Mouse (Mus musculus) CH12.LX (cell line): ENCODE measurements around the gene Smurf2. TPM values are rescaled to one million over a fixed set of nuclear protein-coding genes. Genes with fewer than 3 reads are reported as not detected.

Source experiments
- DNase-seq: peaks from one replicate; pipeline ENCODE4 v3.0.0-alpha.2; 2013; ENCODE audit errors: extremely low read depth
- H3K27ac ChIP-seq: 2 replicates; pipeline ENCODE4 v1.5.1; 2012; ENCODE audit warnings: low read depth, mild to moderate bottlenecking, control low read depth, moderate library complexity; ENCODE audit not compliant: insufficient read depth
- H3K27me3 ChIP-seq: replicated peaks from 2 replicates; pipeline ENCODE3; 2012; ENCODE audit warnings: inconsistent platforms
- H3K36me3 ChIP-seq, 2 experiments: replicated peaks in 1 of 2; 2 replicates each; pipeline versions ENCODE3 to v1.6.1; 2012; ENCODE audit warnings: inconsistent platforms in 1 of 2, low read length in 1 of 2, mild to moderate bottlenecking in 1 of 2, mixed read lengths in 1 of 2, moderate library complexity in 1 of 2; ENCODE audit not compliant: control insufficient read depth in 1 of 2, insufficient read depth in 1 of 2
- H3K4me1 ChIP-seq, 2 experiments: 2 replicates each; pipeline ENCODE4 v1.6.1; 2012; ENCODE audit warnings: inconsistent platforms in 1 of 2, moderate library complexity in 1 of 2; ENCODE audit not compliant: insufficient read depth in 2 of 2, control insufficient read depth in 1 of 2
- H3K4me2 ChIP-seq: 2 replicates; pipeline ENCODE4 v1.6.1; 2012; ENCODE audit warnings: low read depth, mild to moderate bottlenecking, control low read depth; ENCODE audit not compliant: poor library complexity, insufficient read depth, severe bottlenecking
- H3K4me3 ChIP-seq, 3 experiments: fragments of 150-350 bp in 1 of 3; sonication (generic) in 1 of 3; replicated peaks in 1 of 3; 2 replicates each; pipeline versions ENCODE3 to v1.5.1; 2011 to 2012; ENCODE audit warnings: low read depth in 2 of 3, low read length in 2 of 3, mild to moderate bottlenecking in 2 of 3, moderate library complexity in 2 of 3, control low read depth in 1 of 3, improper control_type of control experiment in 1 of 3, inconsistent platforms in 1 of 3, mixed read lengths in 1 of 3; ENCODE audit not compliant: poor library complexity in 1 of 3
- H3K79me2 ChIP-seq: replicated peaks from 2 replicates; pipeline ENCODE4 v1.6.1; 2012; ENCODE audit warnings: mild to moderate bottlenecking, moderate library complexity; ENCODE audit not compliant: control insufficient read depth, poor library complexity, insufficient read depth, severe bottlenecking; ENCODE audit errors: extremely low read depth
- H3K9ac ChIP-seq: 2 replicates; pipeline ENCODE4 v1.6.1; 2012; ENCODE audit warnings: low read depth, mild to moderate bottlenecking, control low read depth, moderate library complexity; ENCODE audit not compliant: insufficient read depth
- H3K9me3 ChIP-seq: replicated peaks from 2 replicates; pipeline ENCODE3; 2012; ENCODE audit warnings: low read length, inconsistent platforms, mixed read lengths
- CHD1 ChIP-seq: IDR thresholded peaks from 2 replicates; pipeline ENCODE4 v1.6.1; 2012; ENCODE audit warnings: low read depth, low read length, improper control_type of control experiment, inconsistent platforms
- CHD2 ChIP-seq: IDR thresholded peaks from 2 replicates; pipeline ENCODE4 v1.6.1; 2011; ENCODE audit warnings: low read length, improper control_type of control experiment
- ELF1 ChIP-seq: IDR thresholded peaks from 2 replicates; pipeline ENCODE4 v1.6.1; 2014; ENCODE audit warnings: low read depth, mild to moderate bottlenecking, inconsistent platforms, low read length, improper control_type of control experiment
- ETS1 ChIP-seq: conservative IDR thresholded peaks from 2 replicates; pipeline ENCODE4 v1.6.1; 2012; ENCODE audit warnings: low read depth, mild to moderate bottlenecking, inconsistent platforms, low read length, improper control_type of control experiment, moderate library complexity
- GABPA ChIP-seq: IDR thresholded peaks from 2 replicates; pipeline ENCODE4 v1.6.1; 2012; ENCODE audit warnings: low read depth, low read length, improper control_type of control experiment, inconsistent platforms; ENCODE audit not compliant: insufficient replicate concordance
- HCFC1 ChIP-seq: IDR thresholded peaks from 2 replicates; pipeline ENCODE4 v1.6.1; 2012; ENCODE audit warnings: low read depth, mild to moderate bottlenecking, inconsistent platforms, low read length, improper control_type of control experiment
- KAT2A ChIP-seq: IDR thresholded peaks from 2 replicates; pipeline ENCODE4 v1.6.1; 2012; ENCODE audit warnings: low read length, improper control_type of control experiment, inconsistent platforms; ENCODE audit not compliant: insufficient replicate concordance
- MAFK ChIP-seq: IDR thresholded peaks from 2 replicates; pipeline ENCODE4 v1.6.1; 2011; ENCODE audit warnings: low read length, improper control_type of control experiment; ENCODE audit not compliant: insufficient replicate concordance
- MAX ChIP-seq: IDR thresholded peaks from 2 replicates; pipeline ENCODE4 v1.6.1; 2011; ENCODE audit warnings: low read length, improper control_type of control experiment
- MYC ChIP-seq: IDR thresholded peaks from 2 replicates; pipeline ENCODE4 v1.6.1; 2011; ENCODE audit warnings: low read depth, mild to moderate bottlenecking, improper control_type of control experiment, low read length
- NELFE ChIP-seq: IDR thresholded peaks from 2 replicates; pipeline ENCODE4 v1.6.1; 2011; ENCODE audit warnings: low read depth, low read length, improper control_type of control experiment
- NRF1 ChIP-seq: IDR thresholded peaks from 2 replicates; pipeline ENCODE4 v1.6.1; 2014; ENCODE audit warnings: low read depth, mild to moderate bottlenecking, inconsistent platforms, low read length, improper control_type of control experiment, moderate library complexity
- RAD21 ChIP-seq: IDR thresholded peaks from 2 replicates; pipeline ENCODE4 v1.6.1; 2011; ENCODE audit warnings: low read depth, mild to moderate bottlenecking, low read length, improper control_type of control experiment, moderate library complexity
- RCOR1 ChIP-seq: conservative IDR thresholded peaks from 2 replicates; pipeline ENCODE4 v1.6.1; 2012; ENCODE audit warnings: low read depth, mild to moderate bottlenecking, inconsistent platforms, low read length, improper control_type of control experiment
- SIN3A ChIP-seq: IDR thresholded peaks from 2 replicates; pipeline ENCODE4 v1.6.1; 2012; ENCODE audit warnings: low read length, improper control_type of control experiment, inconsistent platforms
- SMC3 ChIP-seq: IDR thresholded peaks from 2 replicates; pipeline ENCODE4 v1.6.1; 2011; ENCODE audit warnings: low read depth, low read length, improper control_type of control experiment
- UBTF ChIP-seq: IDR thresholded peaks from 2 replicates; pipeline ENCODE4 v1.6.1; 2012; ENCODE audit warnings: low read depth, mild to moderate bottlenecking, inconsistent platforms, low read length, improper control_type of control experiment, moderate library complexity
- USF2 ChIP-seq: conservative IDR thresholded peaks from 2 replicates; pipeline ENCODE4 v1.6.1; 2011; ENCODE audit warnings: low read depth, low read length, improper control_type of control experiment
- ZC3H11A ChIP-seq: IDR thresholded peaks from 2 replicates; pipeline ENCODE4 v1.6.1; 2012; ENCODE audit warnings: low read depth, mild to moderate bottlenecking, inconsistent platforms, low read length, improper control_type of control experiment
- ZKSCAN1 ChIP-seq: IDR thresholded peaks from 2 replicates; pipeline ENCODE4 v1.6.1; 2012; ENCODE audit warnings: low read depth, inconsistent platforms, low read length, improper control_type of control experiment, borderline replicate concordance
- ZMIZ1 ChIP-seq: IDR thresholded peaks from 2 replicates; pipeline ENCODE4 v1.6.1; 2012; ENCODE audit warnings: low read depth, mild to moderate bottlenecking, inconsistent platforms, low read length, improper control_type of control experiment
- ZNF384 ChIP-seq: IDR thresholded peaks from 2 replicates; pipeline ENCODE4 v1.6.1; 2012; ENCODE audit warnings: low read depth, low read length, improper control_type of control experiment, inconsistent platforms
- dilution Hi-C: fragments of 300-500 bp; cut with MboI; formaldehyde crosslinking; loops from 2 replicates; pipeline ENCODE4 v1.14.3; 2020; ENCODE audit warnings: low sequenced_read_pairs; ENCODE audit not compliant: extremely low pct_unique_long_range_greater_than_20kb, extremely low pct_ligation_motif_present
- in situ Hi-C: fragments of 300-500 bp; cut with MboI; formaldehyde crosslinking; loops from 3 replicates; pipeline ENCODE4 v1.14.3; 2019; ENCODE audit warnings: low sequenced_read_pairs, low pct_ligation_motif_present, low pct_unique_long_range_greater_than_20kb, mixed read lengths
- polyA plus RNA-seq: library from polyadenylated mRNA; unstranded; fragments of >175 nt; gene quantifications from 2 replicates; pipeline ENCODE4 v1.2.1, GENCODE M21; 2012; ENCODE audit warnings: low read depth; ENCODE audit not compliant: insufficient read length
- total RNA-seq, 2 experiments: library from RNA; depleted of rRNA; stranded (reverse); fragments of 300-350 nt in 1 of 2; fragments of >200 nt in 1 of 2; gene quantifications; 2 replicates each; pipeline ENCODE4 v1.2.3; 2012 to 2014

Smurf2 gene
- total and polyA plus RNA-seq, 3 experiments: 10.8 to 13.2 (median 11.3) TPM

GRCm38 (mm10) chr11:106817156-106817555 lies 103.4 kb downstream of the Smurf2 start:
- no peak overlapping the region for H3K4me2 ChIP-seq
- peaks cover 80 to 95% of the 10 kb centered on the region in 2 experiments for H3K36me3 ChIP-seq
- H3K27me3 ChIP-seq: no peaks in the 10 kb centered on the region
- no peak for DNase-seq
- H3K4me1 ChIP-seq: no peaks in the 10 kb centered on the region
- in situ Hi-C loops: no loop called here
- TF ChIP-seq ELF1 (no peak), NRF1 (no peak), KAT2A (no peak), ZKSCAN1 (no peak), ETS1 (no peak), RCOR1 (no peak), RAD21 (no peak), NELFE (no peak), GABPA (no peak), ZMIZ1 (no peak), CHD1 (no peak), MAFK (no peak), SIN3A (no peak), MAX (no peak), CHD2 (no peak)
- H3K27ac ChIP-seq: no peak overlapping the region
- no peak overlapping the region for H3K4me3 ChIP-seq
- no peaks in the 10 kb centered on the region for H3K79me2 ChIP-seq
- no peaks in the 10 kb centered on the region for H3K9me3 ChIP-seq
- dilution Hi-C loops: no loop called here
- no peak overlapping the region for H3K9ac ChIP-seq

GRCm38 (mm10) chr11:106816316-106816715 lies 104.2 kb downstream of the Smurf2 start:
- in situ Hi-C loops: no loop called here
- dilution Hi-C loops: no loop called here
- H3K27ac ChIP-seq: no peak overlapping the region
- H3K9ac ChIP-seq: no peak overlapping the region
- H3K4me2 ChIP-seq: no peak overlapping the region
- H3K4me1 ChIP-seq: no peaks in the 10 kb centered on the region
- TF ChIP-seq UBTF (no peak), ETS1 (no peak), ZNF384 (no peak), MAX (no peak), HCFC1 (no peak), MYC (no peak), KAT2A (no peak), USF2 (no peak), CHD2 (no peak), MAFK (no peak), SMC3 (no peak), ZC3H11A (no peak)
- TF ChIP-seq, all 38 proteins: peak for 0
- Histone ChIP-seq H3K36me3 (peaks cover 84 to 98% of the 10 kb centered on the region in 2 experiments), H3K4me3 (no peak overlapping the region), H3K79me2 (no peaks in the 10 kb centered on the region), H3K27me3 (no peaks in the 10 kb centered on the region), H3K9me3 (no peaks in the 10 kb centered on the region)
- DNase-seq: no peak
